In genomic region chr17:12499426-12499825, GRCm38 (mm10) we compare ENCODE assay signal across 22 mouse cellular contexts. TPM values are rescaled to one million over a fixed set of nuclear protein-coding genes. Genes with fewer than 3 reads are reported as not detected.
"Had no signal": no experiment of that assay in that cellular context is flagged by ENCODE, and none has a peak within 500 bp of the region (broad histone marks: within the 10 kb centered on the region; RNA-seq: fewer than 3 reads in every experiment).

No protein-coding gene starts in this region.

- DNase-seq: liver, postnatal 0 days; lung, adult 2 months; lung, postnatal 14 days; lung, postnatal 36 days; midbrain, embryonic 14.5 days; retina, postnatal 1 day; right cerebral cortex, adult 18-20 months; right cerebral cortex, postnatal 25 days; right cerebral cortex, postnatal 4 days; spleen, adult 18-20 months; thymus, adult 2 months; thymus, postnatal 14 days; thymus, postnatal 36 days had no signal

- H3K9me3 ChIP-seq: lung, embryonic 15.5 days; midbrain, embryonic 10.5 days; midbrain, embryonic 12.5 days; neural tube, embryonic 13.5 days; neural tube, embryonic 15.5 days had no signal

- H3K27ac ChIP-seq: lung, embryonic 15.5 days; macrophage; midbrain, embryonic 10.5 days; midbrain, embryonic 12.5 days; neural tube, embryonic 13.5 days; neural tube, embryonic 15.5 days had no signal

- H3K27me3 ChIP-seq: midbrain, embryonic 12.5 days; neural tube, embryonic 15.5 days had no signal

- H3K36me3 ChIP-seq: lung, embryonic 15.5 days; midbrain, embryonic 10.5 days; midbrain, embryonic 12.5 days; neural tube, embryonic 13.5 days; neural tube, embryonic 15.5 days had no signal

- H3K4me3 ChIP-seq: lung, embryonic 15.5 days; midbrain, embryonic 10.5 days; midbrain, embryonic 12.5 days; myocyte; neural tube, embryonic 13.5 days; neural tube, embryonic 15.5 days had no signal

- ATAC-seq: liver, postnatal 0 days; lung, postnatal 0 days; midbrain, embryonic 16.5 days had no signal

- H3K4me1 ChIP-seq: lung, embryonic 15.5 days; midbrain, embryonic 10.5 days; midbrain, embryonic 12.5 days; neural tube, embryonic 13.5 days; neural tube, embryonic 15.5 days had no signal

RNA-seq across cellular contexts. Expression of gene Slc22a3, which starts 8.1 kb away (rescaled TPM):
- polyA plus RNA-seq: macrophage; midbrain, embryonic 10.5 days; myocyte had no signal
